Comparison of ENCODE assay signal across 12 mouse cellular contexts in genomic region chr1:191421426-191421999, GRCm38 (mm10). TPM values are rescaled to one million over a fixed set of nuclear protein-coding genes. Genes with fewer than 3 reads are reported as not detected.
A peak's percentile ranks its signal among the peaks of the same experiment; 100 is the strongest.
DNase-seq lines count a peak whose midpoint lies in the region; ATAC-seq and TF ChIP-seq lines count a peak whose summit lies in the region.
"Had no signal": no experiment of that assay in that cellular context is flagged by ENCODE, and none has a peak within 500 bp of the region (broad histone marks: within the 10 kb centered on the region; RNA-seq: fewer than 3 reads in every experiment).

No protein-coding gene starts in this region.

- WGBS in heart, embryonic 10.5 days, result 73% methylated on average over 1 of the region's 1 CpGs
- WGBS in bone marrow, adult 2 months, result 5% methylated on average over 1 of the region's 1 CpGs
- whole genome bisulfite sequencing in liver, embryonic 16.5 days (ENCODE audit: insufficient replicate concordance), result 0% methylated on average over 1 of the region's 1 CpGs

- peak overlapping the region; percentile 89 for H3K27ac ChIP-seq in heart, embryonic 10.5 days
- peak overlapping the region; percentile 95 for H3K27ac ChIP-seq in bone marrow, adult 2 months (ENCODE audit: control insufficient read depth, insufficient read depth, low read depth, low read length, poor library complexity)
- peak overlapping the region; percentile 89 for H3K27ac ChIP-seq in liver, embryonic 16.5 days (ENCODE audit: low read length)
- H3K27ac ChIP-seq: hindbrain, embryonic 15.5 days had no signal

- DNase-seq in heart, embryonic 10.5 days (ENCODE audit: low spot score), result no peak
- no peak for DNase-seq in heart, postnatal 25 days (ENCODE audit: low spot score)
- DNase-seq in 416B (ENCODE audit: low read depth) (peak; percentile 69), MN1 (ENCODE audit: low spot score) (no peak)
- no peak for DNase-seq in testis, postnatal 10 days (ENCODE audit: low spot score)

- H3K9ac ChIP-seq in liver, embryonic 16.5 days (ENCODE audit: low read depth, low read length), result no peak overlapping the region
- H3K9ac ChIP-seq: hindbrain, embryonic 15.5 days; lung, embryonic 15.5 days had no signal

- peak overlapping the region; percentile 47 for H3K4me2 ChIP-seq in liver, embryonic 16.5 days (ENCODE audit: low read depth, low read length)
- H3K4me2 ChIP-seq: hindbrain, embryonic 15.5 days; lung, embryonic 15.5 days had no signal

- peaks cover 77% of the 10 kb centered on the region for H3K4me1 ChIP-seq in heart, embryonic 10.5 days
- peaks cover 10% of the 10 kb centered on the region for H3K4me1 ChIP-seq in bone marrow, adult 2 months (ENCODE audit: control insufficient read depth, insufficient read depth, low read length)
- peaks cover 18% of the 10 kb centered on the region for H3K4me1 ChIP-seq in liver, embryonic 16.5 days (ENCODE audit: control insufficient read depth, low read depth, low read length)
- H3K4me1 ChIP-seq: hindbrain, embryonic 15.5 days had no signal

- H3K4me3 ChIP-seq in heart, embryonic 10.5 days, result no peak overlapping the region
- no peak overlapping the region for H3K4me3 ChIP-seq in bone marrow, adult 2 months (replicated peaks; ENCODE audit: control insufficient read depth, low read depth, low read length)
- H3K4me3 ChIP-seq in liver, embryonic 16.5 days (ENCODE audit: low read depth, low read length), result no peak overlapping the region
- H3K4me3 ChIP-seq: erythroblast, embryonic 14.5 days; hindbrain, embryonic 15.5 days; lung, embryonic 15.5 days had no signal

- no peak for TF ChIP-seq POLR2A in bone marrow, adult 2 months (IDR thresholded peaks at IDR 0.05; ENCODE audit: borderline replicate concordance, control insufficient read depth, low read depth, low read length)

- H3K36me3 ChIP-seq in heart, embryonic 10.5 days, result no peaks in the 10 kb centered on the region
- no peaks in the 10 kb centered on the region for H3K36me3 ChIP-seq in liver, embryonic 16.5 days (ENCODE audit: control insufficient read depth, insufficient read depth)
- H3K36me3 ChIP-seq: hindbrain, embryonic 15.5 days; lung, embryonic 15.5 days had no signal

- intact Hi-C loops in heart, postnatal 25 days (cut with DNase I), result no loop called here

- H3K27me3 ChIP-seq in heart, embryonic 10.5 days (ENCODE audit: insufficient read depth, poor library complexity, severe bottlenecking), result no peaks in the 10 kb centered on the region
- H3K27me3 ChIP-seq in liver, embryonic 16.5 days (ENCODE audit: control insufficient read depth, insufficient read depth, low read depth, low read length), result no peaks in the 10 kb centered on the region
- H3K27me3 ChIP-seq: CH12.LX; hindbrain, embryonic 15.5 days; lung, embryonic 15.5 days had no signal

- H3K9me3 ChIP-seq in heart, embryonic 10.5 days, result no peaks in the 10 kb centered on the region
- H3K9me3 ChIP-seq in liver, embryonic 16.5 days (replicated peaks; ENCODE audit: control insufficient read depth, low read length), result no peaks in the 10 kb centered on the region
- H3K9me3 ChIP-seq: hindbrain, embryonic 15.5 days; lung, embryonic 15.5 days had no signal

- no peak for TF ChIP-seq CTCF in bone marrow, adult 2 months (IDR thresholded peaks at IDR 0.05; ENCODE audit: control insufficient read depth, insufficient read depth, low read length)

- ATAC-seq in liver, embryonic 16.5 days (ENCODE audit: low read depth), result no peak
- no peak for ATAC-seq in frontal cortex, adult (ENCODE audit: low TSS enrichment)

RNA-seq across cellular contexts. Expression of gene Ppp2r5a, which starts 18.4 kb away (rescaled TPM):
- 21.8 and 27.6 TPM in 2 replicates for polyA plus RNA-seq in heart, embryonic 10.5 days (2016; fragmentation: Nextera tagmentation; extraction: Ambion mirVana)
- total RNA-seq in heart, postnatal 25 days (2021), result 100 to 1,000 TPM; 103 to 110 TPM
- polyA plus RNA-seq in bone marrow, adult 2 months (2011; ENCODE audit: insufficient read depth, insufficient read length, low replicate concordance, missing spikeins), result 71.0 and 96.6 TPM in 2 replicates
- 9.8 and 11.3 TPM in 2 replicates for polyA plus RNA-seq in liver, embryonic 16.5 days (2015; fragmentation: Nextera tagmentation; extraction: Ambion mirVana)
